Mouse (Mus musculus): Measurements from ENCODE around the gene Pik3r4.

GRCm38 (mm10) chr9:105642460-105643371 lies at the start of gene Pik3r4:
- no peak for TF ChIP-seq TAL1 (IDR thresholded peaks at IDR 0.05; ENCODE audit: low read length)
- TF ChIP-seq GATA1 (IDR thresholded peaks at IDR 0.05; ENCODE audit: low read length) = no peak

Data from erythroblast, embryonic 14.5 days (primary cell).